31 mouse cellular contexts compared by ENCODE assay signal in the genomic region with DNA sequence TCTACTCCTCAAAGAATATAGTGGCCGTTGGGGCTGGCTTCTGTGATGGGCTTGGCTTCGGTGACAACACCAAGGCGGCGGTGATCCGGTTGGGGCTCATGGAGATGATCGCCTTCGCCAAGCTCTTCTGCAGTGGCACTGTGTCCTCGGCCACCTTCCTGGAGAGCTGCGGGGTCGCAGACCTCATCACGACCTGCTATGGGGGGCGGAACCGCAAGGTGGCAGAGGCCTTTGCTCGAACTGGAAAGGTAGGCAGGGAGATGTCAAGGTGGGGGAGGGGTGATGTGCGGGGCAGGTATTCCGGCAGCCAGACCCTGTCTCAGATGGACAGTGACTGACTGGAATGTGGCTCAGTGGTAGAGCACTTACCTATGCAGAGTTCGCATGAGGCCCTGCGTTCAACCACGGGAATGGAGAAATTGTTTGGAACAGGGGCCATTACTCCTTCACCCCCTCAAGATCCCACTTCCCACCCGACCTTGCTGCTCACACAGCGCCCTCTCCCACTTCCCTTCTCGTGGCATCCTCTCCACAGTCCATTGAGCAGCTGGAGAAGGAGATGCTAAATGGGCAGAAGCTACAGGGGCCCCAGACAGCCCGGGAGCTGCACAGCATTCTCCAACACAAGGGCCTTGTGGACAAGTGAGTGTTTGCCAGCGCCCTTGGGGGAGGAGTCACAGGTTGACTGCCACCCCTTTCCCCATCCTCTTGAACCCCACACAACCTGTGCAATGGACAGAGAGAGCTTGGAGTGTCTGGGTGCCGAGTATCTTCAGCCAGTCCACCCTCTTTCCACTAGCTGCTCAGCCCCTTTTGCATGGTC. TPM values are rescaled to one million over a fixed set of nuclear protein-coding genes. Genes with fewer than 3 reads are reported as not detected.
DNase-seq lines count a peak whose midpoint lies in the region; ATAC-seq and TF ChIP-seq lines count a peak whose summit lies in the region.
"Had no signal": no experiment of that assay in that cellular context is flagged by ENCODE, and none has a peak within 500 bp of the region (broad histone marks: within the 10 kb centered on the region; RNA-seq: fewer than 3 reads in every experiment).

No protein-coding gene starts in this region.

- H3K4me1 ChIP-seq in heart, embryonic 12.5 days (replicated peaks): peaks cover 41% of the 10 kb centered on the region
- peaks cover 21% of the 10 kb centered on the region for H3K4me1 ChIP-seq in liver, postnatal 0 days (ENCODE audit: insufficient read depth)
- peaks cover 33% of the 10 kb centered on the region for H3K4me1 ChIP-seq in liver, embryonic 11.5 days (replicated peaks; ENCODE audit: control insufficient read depth, insufficient read depth, low read length)

- TF ChIP-seq CTCF in liver, postnatal 0 days (IDR thresholded peaks at IDR 0.05; ENCODE audit: low read depth): no peak

- peak overlapping the region; percentile 2; the same call in 1 of the 2 replicates for H3K27ac ChIP-seq in heart, embryonic 12.5 days (ENCODE audit: poor library complexity, severe bottlenecking)
- no peak overlapping the region for H3K27ac ChIP-seq in liver, postnatal 0 days (ENCODE audit: low read depth)
- H3K27ac ChIP-seq in liver, embryonic 11.5 days (ENCODE audit: low read depth, low read length): no peak overlapping the region

- no peaks in the 10 kb centered on the region for H3K27me3 ChIP-seq in heart, embryonic 12.5 days (replicated peaks)
- no peaks in the 10 kb centered on the region for H3K27me3 ChIP-seq in liver, postnatal 0 days (ENCODE audit: insufficient read depth, low read length)
- no peaks in the 10 kb centered on the region for H3K27me3 ChIP-seq in liver, embryonic 11.5 days (replicated peaks; ENCODE audit: control insufficient read depth, insufficient read depth, low read length)
- H3K27me3 ChIP-seq: embryonic facial prominence, embryonic 12.5 days; limb, embryonic 15.5 days; stomach, embryonic 15.5 days had no signal

- H3K36me3 ChIP-seq in heart, embryonic 12.5 days: peaks cover 29% of the 10 kb centered on the region
- H3K36me3 ChIP-seq in liver, postnatal 0 days (replicated peaks; ENCODE audit: insufficient read depth, low read length): 0 out of 2 replicates have a peak, but pooled peaks cover 3% of the 10 kb centered on the region
- no peaks in the 10 kb centered on the region; the same call in 1 of the 2 replicates for H3K36me3 ChIP-seq in liver, embryonic 11.5 days (ENCODE audit: control insufficient read depth, insufficient read depth, low read length)
- H3K36me3 ChIP-seq: limb, embryonic 15.5 days; stomach, embryonic 15.5 days had no signal

- whole genome bisulfite sequencing in heart, embryonic 12.5 days: 80% methylated on average over 25 of the region's 25 CpGs
- WGBS in liver, postnatal 0 days (ENCODE audit: insufficient replicate concordance): 72% methylated on average over 25 of the region's 25 CpGs
- WGBS in liver, embryonic 11.5 days: 77% methylated on average over 25 of the region's 25 CpGs

- H3K4me2 ChIP-seq in heart, embryonic 12.5 days: no peak overlapping the region
- H3K4me2 ChIP-seq in liver, postnatal 0 days (ENCODE audit: low read depth, low read length): no peak overlapping the region
- H3K4me2 ChIP-seq in liver, embryonic 11.5 days: no peak overlapping the region
- H3K4me2 ChIP-seq: embryonic facial prominence, embryonic 12.5 days; limb, embryonic 15.5 days; midbrain, embryonic 11.5 days; stomach, embryonic 15.5 days had no signal

- DNase-seq in adrenal gland, adult (ENCODE audit: inconsistent age in 2 of 2, low spot score in 1 of 2): peak; percentile 46 to 62
- no peak for DNase-seq in adrenal gland, adult 8-10 months
- DNase-seq in cerebellum, adult 9-10 months: peak; percentile 54
- DNase-seq in cerebellum, adult 8-10 months: no peak
- DNase-seq in heart, postnatal 25 days (ENCODE audit: low spot score): no peak
- DNase-seq in liver, postnatal 0 days: peak; percentile 21
- DNase-seq in liver, embryonic 11.5 days (ENCODE audit: low spot score): no peak
- DNase-seq: gastrocnemius, postnatal 36 days; kidney, adult 18-20 months; kidney, postnatal 4 days; layer of hippocampus, adult 9-11 months; lung, postnatal 36 days; right cerebral cortex, postnatal 25 days had no signal

- ATAC-seq in heart, embryonic 12.5 days (ENCODE audit: insufficient number of reproducible peaks, low FRiP score): no peak
- no peak for ATAC-seq in liver, postnatal 0 days
- ATAC-seq in liver, embryonic 11.5 days (replicated peaks; ENCODE audit: low FRiP score): no peak
- ATAC-seq: forebrain, embryonic 14.5 days; hindbrain, embryonic 16.5 days; midbrain, embryonic 16.5 days had no signal

- intact Hi-C loops in heart, postnatal 25 days (cut with DNase I): no loop called here

- no peak overlapping the region for H3K4me3 ChIP-seq in heart, embryonic 12.5 days
- H3K4me3 ChIP-seq in liver, postnatal 0 days (ENCODE audit: low read depth, low read length): no peak overlapping the region
- no peak overlapping the region for H3K4me3 ChIP-seq in liver, embryonic 11.5 days (ENCODE audit: low read depth, low read length)
- H3K4me3 ChIP-seq: embryonic facial prominence, embryonic 12.5 days; hindbrain, embryonic 10.5 days; limb, embryonic 10.5 days; limb, embryonic 15.5 days; stomach, embryonic 15.5 days had no signal

- no peaks in the 10 kb centered on the region for H3K9me3 ChIP-seq in heart, embryonic 12.5 days (replicated peaks)
- H3K9me3 ChIP-seq in liver, postnatal 0 days (ENCODE audit: low read length): no peaks in the 10 kb centered on the region
- no peaks in the 10 kb centered on the region for H3K9me3 ChIP-seq in liver, embryonic 11.5 days (ENCODE audit: control insufficient read depth, low read length)
- H3K9me3 ChIP-seq: embryonic facial prominence, embryonic 12.5 days; hindbrain, embryonic 10.5 days; limb, embryonic 10.5 days; limb, embryonic 15.5 days; stomach, embryonic 15.5 days had no signal

- H3K9ac ChIP-seq in heart, embryonic 12.5 days: no peak overlapping the region
- no peak overlapping the region for H3K9ac ChIP-seq in liver, postnatal 0 days (replicated peaks)
- no peak overlapping the region for H3K9ac ChIP-seq in liver, embryonic 11.5 days (ENCODE audit: low read depth, low read length)
- H3K9ac ChIP-seq: embryonic facial prominence, embryonic 12.5 days; limb, embryonic 15.5 days; stomach, embryonic 15.5 days had no signal

- TF ChIP-seq EP300 in liver, postnatal 0 days (IDR thresholded peaks at IDR 0.05; ENCODE audit: low read depth): no peak

RNA-seq across cellular contexts. Expression of a gene that starts 3.3 kb away (rescaled TPM):
- 100 to 1,000 TPM; 200 to 304 (median 253) TPM for total RNA-seq in adrenal gland, adult 8-10 months (2022)
- polyA plus RNA-seq in heart, embryonic 12.5 days (2016; fragmentation: Nextera tagmentation; extraction: Ambion mirVana): 168 and 170 TPM in 2 replicates
- 100 to 1,000 TPM; 227 to 229 TPM for total RNA-seq in heart, postnatal 25 days (2021)
- polyA plus RNA-seq in liver, postnatal 0 days (2015; fragmentation: Nextera tagmentation; extraction: Ambion mirVana): 111 and 117 TPM in 2 replicates
- polyA plus RNA-seq in liver, embryonic 11.5 days (2014; fragmentation: Nextera tagmentation; extraction: Ambion mirVana): 134 and 153 TPM in 2 replicates

RNA-seq across cellular contexts. Expression of a gene that starts 4.8 kb away (rescaled TPM):
- total RNA-seq in adrenal gland, adult 8-10 months (2022): 100 to 1,000 TPM; 189 to 666 (median 461) TPM
- 0.77 and 1.1 TPM in 2 replicates for polyA plus RNA-seq in heart, embryonic 12.5 days (2016; fragmentation: Nextera tagmentation; extraction: Ambion mirVana)
- total RNA-seq in heart, postnatal 25 days (2021): 10 to 100 TPM; 54.1 to 67.6 TPM
- polyA plus RNA-seq in liver, postnatal 0 days (2015; fragmentation: Nextera tagmentation; extraction: Ambion mirVana): 147 and 150 TPM in 2 replicates
- polyA plus RNA-seq in liver, embryonic 11.5 days (2014; fragmentation: Nextera tagmentation; extraction: Ambion mirVana): 3.4 and 4.3 TPM in 2 replicates
- total RNA-seq: neutrophil, adult 5-6 weeks had no signal

RNA-seq across cellular contexts. Expression of a gene that starts 16.8 kb away (rescaled TPM):
- total RNA-seq in adrenal gland, adult 8-10 months (2022): 10 to 100 TPM; 30.4 to 55.2 (median 34.8) TPM
- polyA plus RNA-seq in heart, embryonic 12.5 days (2016; fragmentation: Nextera tagmentation; extraction: Ambion mirVana): not detected in 2 replicates
- 1 to 10 TPM; 2.8 to 4.2 TPM for total RNA-seq in heart, postnatal 25 days (2021)
- polyA plus RNA-seq in liver, postnatal 0 days (2015; fragmentation: Nextera tagmentation; extraction: Ambion mirVana): 1.3 and 2.9 TPM in 2 replicates
- polyA plus RNA-seq in liver, embryonic 11.5 days (2014; fragmentation: Nextera tagmentation; extraction: Ambion mirVana): not detected in 2 replicates
- total RNA-seq: megakaryocyte, adult 5-6 weeks; neutrophil, adult 5-6 weeks had no signal
- polyA plus RNA-seq: embryonic facial prominence, embryonic 12.5 days; forebrain, embryonic 14.5 days; heart, embryonic 16.5 days; hindbrain, embryonic 10.5 days; hindbrain, embryonic 16.5 days; intestine, embryonic 14.5 days; kidney, embryonic 16.5 days; limb, embryonic 10.5 days; limb, embryonic 15.5 days; liver, embryonic 16.5 days; lung, embryonic 16.5 days; midbrain, embryonic 11.5 days; midbrain, embryonic 16.5 days; neural tube, embryonic 11.5 days; stomach, embryonic 15.5 days had no signal

RNA-seq across cellular contexts. Expression of a gene that starts 20.2 kb away (rescaled TPM):
- 10 to 100 TPM; 45.2 to 90.5 (median 62.8) TPM for total RNA-seq in adrenal gland, adult 8-10 months (2022)
- polyA plus RNA-seq in heart, embryonic 12.5 days (2016; fragmentation: Nextera tagmentation; extraction: Ambion mirVana): 25.5 and 29.3 TPM in 2 replicates
- total RNA-seq in heart, postnatal 25 days (2021): 10 to 100 TPM; 23.5 to 25.3 TPM
- 4.7 and 5.3 TPM in 2 replicates for polyA plus RNA-seq in liver, postnatal 0 days (2015; fragmentation: Nextera tagmentation; extraction: Ambion mirVana)
- 26.7 and 28.5 TPM in 2 replicates for polyA plus RNA-seq in liver, embryonic 11.5 days (2014; fragmentation: Nextera tagmentation; extraction: Ambion mirVana)

RNA-seq across cellular contexts. Expression of a gene that starts 50.6 kb away (rescaled TPM):
- total RNA-seq in adrenal gland, adult 8-10 months (2022): 10 to 100 TPM; 58.2 to 67.4 (median 59.8) TPM
- polyA plus RNA-seq in heart, embryonic 12.5 days (2016; fragmentation: Nextera tagmentation; extraction: Ambion mirVana): 53.9 and 55.4 TPM in 2 replicates
- 10 to 100 TPM; 18.2 to 18.5 TPM for total RNA-seq in heart, postnatal 25 days (2021)
- polyA plus RNA-seq in liver, postnatal 0 days (2015; fragmentation: Nextera tagmentation; extraction: Ambion mirVana): 6.7 and 7.0 TPM in 2 replicates
- polyA plus RNA-seq in liver, embryonic 11.5 days (2014; fragmentation: Nextera tagmentation; extraction: Ambion mirVana): 32.3 and 34.7 TPM in 2 replicates

Comparison
In these comparisons a context has a peak if more than half of its experiments do, and no peak if none do; other contexts are left out.
1. DNase-seq: peak in adrenal gland, adult (2 of 2), cerebellum, adult 9-10 months (single experiment) and liver, postnatal 0 days (single experiment); none in adrenal gland, adult 8-10 months (single experiment), cerebellum, adult 8-10 months (single experiment), heart, postnatal 25 days (single experiment) and liver, embryonic 11.5 days (single experiment).
2. RNA of a gene that starts 4.8 kb away (polyA plus RNA-seq): 147 to 150 TPM in liver, postnatal 0 days; 3.4 to 4.3 TPM in liver, embryonic 11.5 days and 0.77 to 1.1 TPM in heart, embryonic 12.5 days; every median in the first group is over 10 times any median in the second.